Mouse (Mus musculus) intestine, embryonic 15.5 days (tissue): ENCODE results near the gene Aldh16a1. TPM values are rescaled to one million over a fixed set of nuclear protein-coding genes. Genes with fewer than 3 reads are reported as not detected.
A peak's percentile ranks its signal among the peaks of the same experiment; 100 is the strongest.
"Not testable (repeated sequence)": the region's sequence is repeated elsewhere in the genome, so short reads cannot be mapped to it uniquely, and the experiment has no call there.

Experiments
- ATAC-seq: fragments of 200-750 bp; cut with Nextera tagmentation; 2 replicates; pipeline ENCODE4 v1.8.0; 2017; ENCODE audit warnings: moderate TSS enrichment, moderate library complexity
- H3K27ac ChIP-seq: fragments of 300-500 bp; sonication (generic); 2 replicates; pipeline ENCODE4 v1.5.1; 2015; ENCODE audit warnings: mild to moderate bottlenecking, inconsistent platforms
- H3K27me3 ChIP-seq: fragments of 300-500 bp; sonication (generic); replicated peaks from 2 replicates; pipeline ENCODE4 v1.6.1; 2015; ENCODE audit warnings: inconsistent platforms
- H3K36me3 ChIP-seq: fragments of 300-500 bp; sonication (generic); 2 replicates; pipeline ENCODE4 v1.6.1; 2015; ENCODE audit warnings: inconsistent platforms
- H3K4me1 ChIP-seq: fragments of 300-500 bp; sonication (generic); replicated peaks from 2 replicates; pipeline ENCODE4 v1.6.1; 2015; ENCODE audit warnings: inconsistent platforms
- H3K4me2 ChIP-seq: fragments of 300-500 bp; sonication (generic); replicated peaks from 2 replicates; pipeline ENCODE4 v1.6.1; 2015; ENCODE audit warnings: mild to moderate bottlenecking, inconsistent platforms
- H3K4me3 ChIP-seq: fragments of 300-500 bp; sonication (generic); replicated peaks from 2 replicates; pipeline ENCODE4 v1.5.1; 2015; ENCODE audit warnings: inconsistent platforms
- H3K9ac ChIP-seq: fragments of 300-500 bp; sonication (generic); 2 replicates; pipeline ENCODE4 v1.6.1; 2015; ENCODE audit warnings: inconsistent platforms
- H3K9me3 ChIP-seq: fragments of 300-500 bp; sonication (generic); 2 replicates; pipeline ENCODE4 v1.6.1; 2016; ENCODE audit warnings: inconsistent platforms
- WGBS: fragments of 180-500 bp; shearing (Covaris S2); methylation state at CpG from one replicate; pipeline ENCODE4 v1.1.7; 2015; 5-methylcytosine and 5-hydroxymethylcytosine counted together
- polyA plus RNA-seq: library from polyadenylated mRNA; unstranded; fragments of >200 nt; fragmentation: Nextera tagmentation; extraction: Ambion mirVana; gene quantifications from 2 replicates; pipeline ENCODE4 v1.2.1, GENCODE M21; 2015

Gene Aldh16a1
- polyA plus RNA-seq, 1 experiment from 2014 or later, result 79.0 TPM

DNA sequence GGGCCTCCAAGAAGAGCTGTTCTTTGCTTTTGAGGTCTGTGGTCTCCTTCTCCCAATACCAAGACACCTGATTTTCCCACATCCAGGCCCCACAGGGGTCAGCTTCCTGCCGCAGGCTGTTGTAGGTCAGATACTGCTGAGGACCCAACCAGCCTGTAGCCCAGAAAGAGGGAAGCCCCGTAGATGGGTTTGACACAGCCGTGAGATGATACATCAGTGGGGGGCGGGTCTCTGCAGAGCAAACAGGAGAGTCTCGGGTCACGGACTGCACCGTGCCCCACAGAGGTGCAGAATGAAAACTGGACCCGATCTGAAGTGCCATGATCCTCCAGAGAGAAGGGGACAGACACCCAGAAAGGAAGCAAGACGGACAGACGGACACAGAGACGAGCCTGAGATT is 51.9 kb downstream of the Aldh16a1 start:
- Histone ChIP-seq H3K27ac (no peak overlapping the region; the same call in 1 of the 2 replicates), H3K27me3 (no peaks in the 10 kb centered on the region), H3K9ac (no peak overlapping the region), H3K9me3 (no peaks in the 10 kb centered on the region), H3K4me3 (peak overlapping the region; percentile 44), H3K36me3 (no peaks in the 10 kb centered on the region), H3K4me1 (peaks cover 33% of the 10 kb centered on the region), H3K4me2 (peak overlapping the region; percentile 75)
- WGBS, result 66% methylated on average over 11 of the region's 11 CpGs
- ATAC-seq, result no peak

- no peaks in the 10 kb centered on the region for H3K36me3 ChIP-seq
- H3K9ac ChIP-seq, result no peak overlapping the region
- H3K4me2 ChIP-seq, result no peak overlapping the region
- no peak overlapping the region for H3K27ac ChIP-seq
- no peak for ATAC-seq
- H3K4me1 ChIP-seq, result peaks cover 27% of the 10 kb centered on the region
- H3K4me3 ChIP-seq, result no peak overlapping the region
- no peaks in the 10 kb centered on the region for H3K9me3 ChIP-seq
- no peaks in the 10 kb centered on the region for H3K27me3 ChIP-seq
- WGBS, result 89% methylated on average over 6 of the region's 6 CpGs
These were observed 54.3 kb downstream of the Aldh16a1 start for GRCm38 (mm10) chr7:45100046-45100445.

DNA sequence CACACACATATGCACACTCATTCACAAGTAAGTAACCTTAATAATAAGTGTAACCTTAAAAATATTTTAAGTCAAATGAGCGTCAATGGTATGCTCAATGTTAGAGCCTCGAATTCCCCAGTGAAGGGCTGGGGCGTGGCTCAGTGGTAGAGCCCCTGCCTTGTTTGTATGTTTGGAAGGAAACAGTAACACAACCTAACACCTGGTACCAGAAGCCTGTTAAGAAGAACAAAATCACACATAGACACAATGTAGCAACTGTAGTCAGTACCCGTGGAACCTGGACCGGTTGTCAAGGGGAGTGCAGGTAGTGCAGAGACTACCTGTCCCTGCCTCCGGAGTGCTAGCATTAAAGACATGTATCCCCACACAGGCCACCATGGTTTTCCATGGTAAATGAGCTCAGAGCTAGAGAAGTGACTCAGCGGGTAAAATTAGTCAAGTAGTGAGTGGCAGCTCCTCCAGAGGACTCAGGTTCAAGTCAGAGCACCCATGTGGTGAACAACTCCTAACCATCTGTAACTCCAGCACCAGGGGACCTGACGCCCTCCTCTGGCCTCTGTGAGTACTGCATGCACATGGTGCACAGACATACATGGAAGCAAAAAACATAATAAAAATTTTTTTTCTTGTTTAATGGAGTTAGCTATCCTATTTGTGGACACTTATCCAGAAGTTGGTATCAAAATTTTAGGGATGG is 55.7 kb downstream of the Aldh16a1 start:
- Histone ChIP-seq H3K4me2 (no peak overlapping the region), H3K9ac (no peak overlapping the region), H3K9me3 (no peaks in the 10 kb centered on the region), H3K36me3 (no peaks in the 10 kb centered on the region), H3K4me1 (peaks cover 20% of the 10 kb centered on the region), H3K27ac (no peak overlapping the region), H3K27me3 (no peaks in the 10 kb centered on the region), H3K4me3 (no peak overlapping the region)
- no peak for ATAC-seq
- WGBS, result 89% methylated on average over 8 of the region's 8 CpGs

GRCm38 (mm10) chr7:45097479-45097878 is 56.9 kb downstream of the Aldh16a1 start:
- H3K27ac ChIP-seq, result 0 out of 2 replicates have a peak overlapping the region, but pooled peaks have one; percentile 17

GRCm38 (mm10) chr7:45095965-45096364 is 58.4 kb downstream of the Aldh16a1 start:
- H3K27me3 ChIP-seq, ATAC-seq: not testable (repeated sequence)
- 92% methylated on average over 14 of the region's 14 CpGs for WGBS

More at GRCm38 (mm10) chr7:45097479-45097878, 56.9 kb downstream of the Aldh16a1 start:
- Histone ChIP-seq H3K4me1 (peaks cover 16% of the 10 kb centered on the region), H3K36me3 (no peaks in the 10 kb centered on the region), H3K4me2 (no peak overlapping the region), H3K4me3 (no peak overlapping the region), H3K27me3 (no peaks in the 10 kb centered on the region), H3K9ac (no peak overlapping the region), H3K9me3 (no peaks in the 10 kb centered on the region)
- WGBS, result 53% methylated on average over 6 of the region's 6 CpGs
- ATAC-seq, result no peak

DNA sequence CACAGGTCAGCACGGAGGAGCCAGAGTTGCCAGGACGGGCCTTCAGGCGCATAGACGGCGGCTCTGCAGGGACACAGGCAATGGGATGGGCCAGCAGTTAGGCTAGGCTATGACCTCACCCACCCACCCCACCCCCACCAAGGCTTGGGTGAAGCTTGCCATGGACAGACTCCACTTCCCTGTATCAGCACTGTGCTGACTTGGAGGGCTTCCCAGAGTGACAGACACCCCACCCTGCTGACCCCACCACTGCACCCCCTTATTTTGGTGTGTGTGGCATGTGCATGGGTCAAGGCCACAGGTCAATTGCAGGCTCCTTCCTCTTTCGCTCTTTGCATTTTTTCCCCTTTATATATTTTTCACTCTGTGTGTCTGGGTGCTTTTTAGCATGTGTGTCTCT is 59.0 kb downstream of the Aldh16a1 start:
- 80% methylated on average over 6 of the region's 6 CpGs for WGBS
- H3K27ac ChIP-seq, result no peak overlapping the region

More at GRCm38 (mm10) chr7:45095965-45096364, 58.4 kb downstream of the Aldh16a1 start:
- not testable (repeated sequence) for H3K4me3 ChIP-seq, H3K36me3 ChIP-seq, H3K9me3 ChIP-seq, H3K9ac ChIP-seq, H3K4me2 ChIP-seq, H3K27ac ChIP-seq
- H3K4me1 ChIP-seq, result peaks cover 11% of the 10 kb centered on the region

GRCm38 (mm10) chr7:45094121-45094520 is 60.3 kb downstream of the Aldh16a1 start:
- no peaks in the 10 kb centered on the region for H3K27me3 ChIP-seq
- peaks cover 17% of the 10 kb centered on the region for H3K4me1 ChIP-seq
- H3K9ac ChIP-seq, result no peak overlapping the region
- no peaks in the 10 kb centered on the region for H3K36me3 ChIP-seq
- no peak for ATAC-seq
- no peak overlapping the region for H3K27ac ChIP-seq
- 32% methylated on average over 7 of the region's 7 CpGs for WGBS
- no peak overlapping the region for H3K4me2 ChIP-seq
- no peak overlapping the region for H3K4me3 ChIP-seq
- no peaks in the 10 kb centered on the region for H3K9me3 ChIP-seq

More for the DNA sequence above, 59.0 kb downstream of the Aldh16a1 start:
- Histone ChIP-seq H3K4me1 (peaks cover 14% of the 10 kb centered on the region), H3K9ac (no peak overlapping the region), H3K9me3 (no peaks in the 10 kb centered on the region), H3K36me3 (no peaks in the 10 kb centered on the region), H3K27me3 (no peaks in the 10 kb centered on the region), H3K4me3 (no peak overlapping the region), H3K4me2 (no peak overlapping the region)
- no peak for ATAC-seq

DNA sequence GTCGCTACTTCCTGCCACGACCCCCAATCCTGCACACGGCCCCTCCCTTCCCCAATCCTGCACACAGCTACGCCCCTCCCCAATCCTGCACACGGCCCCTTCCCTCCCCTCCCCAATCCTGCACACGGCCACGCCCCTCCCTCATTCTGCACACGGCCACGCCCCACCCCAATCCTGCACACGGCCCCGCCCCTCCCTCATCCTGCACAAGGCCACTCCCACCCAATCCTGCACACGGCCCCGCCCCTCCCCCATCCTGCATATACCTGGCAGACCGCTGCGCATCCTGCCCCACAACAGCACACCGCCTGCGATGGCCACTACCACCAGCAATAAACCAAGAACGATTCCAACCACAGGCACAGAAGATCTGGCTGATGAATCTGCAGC is 60.9 kb downstream of the Aldh16a1 start:
- H3K27ac ChIP-seq, result peak overlapping the region; percentile 83; the same call in 1 of the 2 replicates
- no peak for ATAC-seq
- peak overlapping the region; percentile 19; the same call in 1 of the 2 replicates for H3K4me2 ChIP-seq
- no peaks in the 10 kb centered on the region for H3K27me3 ChIP-seq
- H3K36me3 ChIP-seq, result peaks cover 1% of the 10 kb centered on the region; the same call in 1 of the 2 replicates
- no peak overlapping the region for H3K4me3 ChIP-seq
- WGBS, result 38% methylated on average over 15 of the region's 18 CpGs
- H3K9me3 ChIP-seq, result no peaks in the 10 kb centered on the region
- no peak overlapping the region for H3K9ac ChIP-seq
- H3K4me1 ChIP-seq, result peaks cover 17% of the 10 kb centered on the region

- Histone ChIP-seq H3K4me3 (no peak overlapping the region), H3K36me3 (peaks cover 6% of the 10 kb centered on the region; the same call in 1 of the 2 replicates), H3K27ac (peak overlapping the region; percentile 83), H3K4me2 (peak overlapping the region; percentile 19; the same call in 1 of the 2 replicates), H3K4me1 (peaks cover 17% of the 10 kb centered on the region), H3K9me3 (no peaks in the 10 kb centered on the region), H3K27me3 (no peaks in the 10 kb centered on the region), H3K9ac (no peak overlapping the region)
- ATAC-seq, result no peak
- WGBS, result 48% methylated on average over 12 of the region's 12 CpGs
These were observed 61.4 kb downstream of the Aldh16a1 start for GRCm38 (mm10) chr7:45092828-45093515.

GRCm38 (mm10) chr7:45092048-45092447 is 62.3 kb downstream of the Aldh16a1 start, which contains the start of gene Rcn3:
TSS of gene Rcn3 (minus strand) at chr7:45092221.
- H3K9me3 ChIP-seq, result no peaks in the 10 kb centered on the region
- H3K27me3 ChIP-seq, result no peaks in the 10 kb centered on the region
- peak within 1 kb of the TSS; percentile 61 for H3K4me2 ChIP-seq
- peaks cover 17% of the 10 kb centered on the region for H3K4me1 ChIP-seq
- under 1% methylated on average over 16 of the region's 16 CpGs for WGBS
- H3K4me3 ChIP-seq, result peak within 1 kb of the TSS; percentile 50
- peak within 1 kb of the TSS; percentile 64 for H3K9ac ChIP-seq
- peaks cover 11% of the 10 kb centered on the region for H3K36me3 ChIP-seq
- H3K27ac ChIP-seq, result peak within 1 kb of the TSS; percentile 83
- ATAC-seq, result peak; percentile 91

DNA sequence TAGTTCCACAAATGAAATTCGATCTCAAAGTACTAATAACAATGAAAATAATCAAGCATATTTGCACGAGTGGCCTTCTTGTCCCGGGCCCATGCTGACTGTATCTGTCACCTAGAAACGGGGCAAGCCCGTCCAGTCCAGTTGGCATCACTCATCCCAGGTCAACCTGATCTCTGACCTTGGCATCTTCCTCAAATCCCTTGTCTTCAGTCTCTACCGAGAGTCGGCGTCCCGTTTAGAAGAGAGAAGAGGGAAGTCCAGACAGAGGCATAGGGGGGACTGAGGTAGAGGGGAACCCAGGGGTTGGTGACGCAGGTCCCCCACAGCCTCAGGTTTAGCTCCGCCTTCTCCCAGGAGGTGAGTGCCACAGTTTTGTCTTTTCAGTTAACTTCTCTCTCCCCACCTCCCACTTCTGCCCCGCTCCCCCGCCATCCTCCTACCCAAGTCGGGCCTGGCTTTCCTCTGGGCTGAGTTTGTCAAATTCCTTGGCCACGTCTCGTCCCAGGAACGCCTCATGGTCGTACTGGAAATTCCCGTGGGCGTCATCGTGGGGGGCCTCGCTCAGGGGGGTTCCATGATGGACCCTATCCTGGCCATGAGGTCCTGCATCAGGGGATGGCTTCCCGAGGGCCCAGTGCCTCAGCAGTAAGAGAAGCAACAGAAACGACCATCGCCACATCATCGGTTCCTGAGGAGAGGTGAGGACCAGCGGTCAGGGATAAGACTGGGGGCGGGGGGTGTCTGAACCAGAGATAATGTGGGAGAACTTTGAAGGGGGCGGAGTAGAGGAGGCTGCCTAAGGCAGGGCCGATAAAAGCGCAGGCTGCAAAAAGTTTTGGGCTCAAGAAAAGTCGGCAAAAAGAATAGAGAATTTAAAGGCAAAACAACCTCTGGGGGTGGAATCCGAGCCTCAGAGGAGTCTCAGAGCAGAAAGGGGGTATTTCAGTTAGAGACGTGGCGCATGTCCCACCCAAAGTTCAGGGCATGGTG is 63.1 kb downstream of the Aldh16a1 start:
- H3K9me3 ChIP-seq, result no peaks in the 10 kb centered on the region
- peak overlapping the region; percentile 82 for H3K27ac ChIP-seq
- H3K36me3 ChIP-seq, result peaks cover 18% of the 10 kb centered on the region
- WGBS, result 13% methylated on average over 35 of the region's 35 CpGs
- peak overlapping the region; percentile 61 for H3K4me2 ChIP-seq
- peak overlapping the region; percentile 50 for H3K4me3 ChIP-seq
- H3K27me3 ChIP-seq, result no peaks in the 10 kb centered on the region
- ATAC-seq, result peak; percentile 56
- H3K4me1 ChIP-seq, result peaks cover 17% of the 10 kb centered on the region
- H3K9ac ChIP-seq, result peak overlapping the region; percentile 64
